Mouse (Mus musculus) embryonic facial prominence, embryonic 12.5 days (tissue): ENCODE measurements around the gene Ep300. TPM values are rescaled to one million over a fixed set of nuclear protein-coding genes. Genes with fewer than 3 reads are reported as not detected.
A peak's percentile ranks its signal among the peaks of the same experiment; 100 is the strongest.

Source experiments
- ATAC-seq: fragments of 200-750 bp; cut with Nextera tagmentation; 2 replicates; pipeline ENCODE4 v1.8.0; 2017; ENCODE audit not compliant: insufficient number of reproducible peaks, insufficient read depth, low FRiP score, low TSS enrichment
- H3K27ac ChIP-seq: fragments of 300-500 bp; sonication (generic); 2 replicates; pipeline ENCODE4 v1.5.1; 2016; ENCODE audit warnings: mild to moderate bottlenecking
- H3K27me3 ChIP-seq: fragments of 300-500 bp; sonication (generic); 2 replicates; pipeline ENCODE4 v1.6.1; 2016; ENCODE audit warnings: mild to moderate bottlenecking, moderate library complexity
- H3K36me3 ChIP-seq: fragments of 300-500 bp; sonication (generic); 2 replicates; pipeline ENCODE4 v1.6.1; 2016; ENCODE audit warnings: mild to moderate bottlenecking
- H3K4me1 ChIP-seq: fragments of 300-500 bp; sonication (generic); 2 replicates; pipeline ENCODE4 v1.6.1; 2016
- H3K4me2 ChIP-seq: fragments of 300-500 bp; sonication (generic); replicated peaks from 2 replicates; pipeline ENCODE4 v1.6.1; 2016; ENCODE audit warnings: mild to moderate bottlenecking, moderate library complexity
- H3K4me3 ChIP-seq: fragments of 300-500 bp; sonication (generic); 2 replicates; pipeline ENCODE4 v1.5.1; 2016; ENCODE audit warnings: mild to moderate bottlenecking
- H3K9ac ChIP-seq: fragments of 300-500 bp; sonication (generic); 2 replicates; pipeline ENCODE4 v1.6.1; 2016; ENCODE audit warnings: mild to moderate bottlenecking, moderate library complexity
- H3K9me3 ChIP-seq: fragments of 300-500 bp; sonication (generic); 2 replicates; pipeline ENCODE4 v1.6.1; 2016; ENCODE audit warnings: mild to moderate bottlenecking, moderate library complexity
- WGBS: fragments of 180-500 bp; shearing (Covaris S2); methylation state at CpG from one replicate; pipeline ENCODE4 v1.1.7; 2016; 5-methylcytosine and 5-hydroxymethylcytosine counted together
- polyA plus RNA-seq: library from polyadenylated mRNA; unstranded; fragments of >200 nt; fragmentation: Nextera tagmentation; extraction: Ambion mirVana; gene quantifications from 2 replicates; pipeline ENCODE4 v1.2.1, GENCODE M21; 2016

Ep300 gene
- polyA plus RNA-seq, 1 experiment from 2014 or later, result 21.0 TPM

- H3K27ac ChIP-seq, result no peak overlapping the region
- 71% methylated on average over 1 of the region's 1 CpGs for WGBS
- ATAC-seq, result no peak
Observed at GRCm38 (mm10) chr15:81605241-81605640, 20.1 kb downstream of the Ep300 start.

DNA sequence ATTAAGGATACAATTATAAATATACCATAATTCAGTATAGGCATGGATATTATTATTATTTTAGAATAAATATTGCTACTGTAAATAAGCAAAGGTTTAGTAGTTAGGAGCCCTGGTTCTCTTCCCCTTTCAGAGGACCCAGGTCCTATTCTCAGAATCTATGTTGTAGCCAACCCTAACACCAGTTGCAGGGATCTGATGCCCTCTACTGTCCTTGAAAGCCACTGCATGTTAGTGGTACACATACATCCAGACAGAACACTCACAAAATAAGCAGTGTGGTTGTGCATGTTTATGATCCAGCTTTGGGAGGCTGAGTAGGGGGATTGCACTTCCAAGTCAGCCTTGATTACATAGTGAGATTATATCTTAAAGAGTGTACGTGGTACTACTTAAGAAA, 21.5 kb downstream of the Ep300 start:
- no peaks in the 10 kb centered on the region for H3K27me3 ChIP-seq
- no peak for ATAC-seq
- H3K36me3 ChIP-seq, result peaks cover 59% of the 10 kb centered on the region
- H3K4me3 ChIP-seq, result no peak overlapping the region
- no peak overlapping the region for H3K9ac ChIP-seq
- no peak overlapping the region for H3K27ac ChIP-seq
- no peak overlapping the region for H3K4me2 ChIP-seq
- 77% methylated on average over 1 of the region's 1 CpGs for WGBS
- H3K9me3 ChIP-seq, result no peaks in the 10 kb centered on the region
- H3K4me1 ChIP-seq, result no peaks in the 10 kb centered on the region

More at GRCm38 (mm10) chr15:81605241-81605640, 20.1 kb downstream of the Ep300 start:
- Histone ChIP-seq H3K9me3 (no peaks in the 10 kb centered on the region), H3K36me3 (peaks cover 53% of the 10 kb centered on the region), H3K4me3 (no peak overlapping the region), H3K4me1 (no peaks in the 10 kb centered on the region), H3K9ac (no peak overlapping the region), H3K4me2 (no peak overlapping the region), H3K27me3 (no peaks in the 10 kb centered on the region)

- peaks cover 70% of the 10 kb centered on the region for H3K36me3 ChIP-seq
- H3K4me1 ChIP-seq, result no peaks in the 10 kb centered on the region
- H3K27ac ChIP-seq, result no peak overlapping the region
- no peaks in the 10 kb centered on the region for H3K9me3 ChIP-seq
- 90% methylated on average over 8 of the region's 8 CpGs for WGBS
- no peak for ATAC-seq
- no peaks in the 10 kb centered on the region for H3K27me3 ChIP-seq
- no peak overlapping the region for H3K9ac ChIP-seq
- H3K4me2 ChIP-seq, result no peak overlapping the region
- H3K4me3 ChIP-seq, result no peak overlapping the region
Observed at GRCm38 (mm10) chr15:81649516-81650455, 64.6 kb downstream of the Ep300 start.

GRCm38 (mm10) chr15:81650636-81651035, 65.5 kb downstream of the Ep300 start:
- Histone ChIP-seq H3K36me3 (peaks cover 62% of the 10 kb centered on the region), H3K27me3 (no peaks in the 10 kb centered on the region), H3K4me2 (no peak overlapping the region), H3K4me1 (no peaks in the 10 kb centered on the region), H3K27ac (no peak overlapping the region), H3K9ac (no peak overlapping the region), H3K9me3 (no peaks in the 10 kb centered on the region), H3K4me3 (no peak overlapping the region)
- no peak for ATAC-seq
- 89% methylated on average over 7 of the region's 7 CpGs for WGBS

DNA sequence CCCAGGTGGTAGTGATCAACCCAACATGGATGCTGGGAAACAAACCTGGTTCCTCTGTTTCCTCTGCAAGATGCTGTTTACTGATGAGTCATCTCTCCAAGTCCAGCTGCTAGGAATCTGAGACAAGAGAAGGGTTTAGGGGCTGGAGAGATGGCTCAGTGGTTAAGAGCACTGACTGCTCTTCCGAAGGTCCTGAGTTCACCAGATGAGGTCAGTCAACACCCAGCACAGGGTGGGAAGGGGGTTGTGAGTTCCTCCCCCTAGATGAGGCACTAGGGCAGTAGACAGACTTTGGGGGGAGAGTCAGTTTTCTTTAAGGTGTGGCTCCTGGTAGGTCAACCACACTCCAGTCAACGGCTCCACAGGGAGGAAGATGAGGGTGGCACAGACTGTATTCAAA, 76.5 kb downstream of the Ep300 start:
- ATAC-seq, result no peak
- Histone ChIP-seq H3K36me3 (no peaks in the 10 kb centered on the region), H3K9me3 (no peaks in the 10 kb centered on the region; the same call in 1 of the 2 replicates), H3K4me1 (peaks cover 6% of the 10 kb centered on the region; the same call in 1 of the 2 replicates), H3K27me3 (no peaks in the 10 kb centered on the region), H3K27ac (no peak overlapping the region), H3K9ac (no peak overlapping the region), H3K4me2 (no peak overlapping the region), H3K4me3 (no peak overlapping the region)
- WGBS, result 97% methylated on average over 2 of the region's 2 CpGs

- no peak for ATAC-seq
- H3K27ac ChIP-seq, result no peak overlapping the region
Observed at GRCm38 (mm10) chr15:81663281-81663680, 78.1 kb downstream of the Ep300 start.

DNA sequence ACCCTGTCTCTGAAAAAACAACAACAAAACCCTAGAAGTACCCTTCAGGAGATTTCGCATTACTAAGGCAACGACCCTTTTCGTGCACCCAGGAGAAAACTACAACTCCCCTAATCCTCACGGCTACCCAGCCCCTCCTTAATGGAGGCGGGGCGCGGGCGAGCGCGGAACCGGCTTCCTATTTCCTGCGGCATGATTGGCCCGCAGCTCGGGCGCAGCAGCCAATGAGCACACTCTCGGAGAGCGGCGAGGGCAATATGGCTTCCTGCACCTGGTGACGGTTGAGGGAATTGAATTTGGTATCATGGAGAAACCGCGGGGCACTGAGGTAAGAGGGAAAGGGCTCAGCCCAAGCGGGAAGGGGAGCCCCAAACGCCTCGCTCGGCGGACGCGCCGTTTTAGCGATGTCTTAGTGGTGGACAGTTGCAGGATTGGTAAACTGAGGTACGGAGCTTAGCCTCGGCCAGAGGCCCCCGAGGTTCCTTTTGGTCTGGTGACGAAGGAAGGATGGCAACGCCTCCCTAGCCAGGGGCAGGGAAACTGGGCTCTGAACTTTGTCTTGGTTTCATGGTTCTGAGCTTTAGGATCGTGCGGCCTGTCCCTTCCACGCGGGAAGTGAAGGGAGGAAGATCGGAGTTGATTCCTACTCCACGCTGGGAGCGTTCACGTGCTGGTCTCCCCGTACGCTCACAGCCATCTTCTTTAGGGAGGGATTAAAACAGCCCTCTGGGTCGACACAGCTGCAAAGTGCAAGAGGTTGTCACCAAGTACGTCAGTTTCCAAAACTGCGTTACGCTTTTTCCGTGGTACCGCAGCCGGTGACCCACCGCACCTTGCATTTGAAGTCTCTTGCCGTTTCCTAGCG, 78.8 kb downstream of the Ep300 start, which contains the start of gene L3mbtl2:
Gene L3mbtl2 (plus strand): TSS at position 193 of the 865 bp plus-strand sequence.
- ATAC-seq, result peak; percentile 97
- H3K9ac ChIP-seq, result peak within 1 kb of the TSS; percentile 58
- peak within 1 kb of the TSS; percentile 46; the same call in 1 of the 2 replicates for H3K27ac ChIP-seq
- peaks cover 6% of the 10 kb centered on the region; the same call in 1 of the 2 replicates for H3K4me1 ChIP-seq
- WGBS, result 1% methylated on average over 55 of the region's 55 CpGs
- H3K4me2 ChIP-seq, result peak within 1 kb of the TSS; percentile 75
- peak within 1 kb of the TSS; percentile 73 for H3K4me3 ChIP-seq
- peaks cover 20% of the 10 kb centered on the region for H3K36me3 ChIP-seq
- no peaks in the 10 kb centered on the region for H3K9me3 ChIP-seq
- H3K27me3 ChIP-seq, result no peaks in the 10 kb centered on the region

More at GRCm38 (mm10) chr15:81663281-81663680, 78.1 kb downstream of the Ep300 start:
- Histone ChIP-seq H3K9me3 (no peaks in the 10 kb centered on the region), H3K9ac (no peak overlapping the region), H3K27me3 (no peaks in the 10 kb centered on the region), H3K4me2 (peak overlapping the region; percentile 75), H3K4me3 (peak overlapping the region; percentile 73), H3K36me3 (peaks cover 13% of the 10 kb centered on the region), H3K4me1 (peaks cover 6% of the 10 kb centered on the region; the same call in 1 of the 2 replicates)
- 69% methylated on average over 10 of the region's 10 CpGs for WGBS

GRCm38 (mm10) chr15:81666957-81667356, 81.8 kb downstream of the Ep300 start:
- ATAC-seq, result no peak
- no peak overlapping the region for H3K4me2 ChIP-seq
- H3K36me3 ChIP-seq, result peaks cover 35% of the 10 kb centered on the region
- no peak overlapping the region for H3K4me3 ChIP-seq
- no peaks in the 10 kb centered on the region for H3K9me3 ChIP-seq
- H3K27ac ChIP-seq, result no peak overlapping the region
- H3K4me1 ChIP-seq, result peaks cover 6% of the 10 kb centered on the region; the same call in 1 of the 2 replicates
- no peak overlapping the region for H3K9ac ChIP-seq
- H3K27me3 ChIP-seq, result no peaks in the 10 kb centered on the region
- 90% methylated on average over 10 of the region's 10 CpGs for WGBS

DNA sequence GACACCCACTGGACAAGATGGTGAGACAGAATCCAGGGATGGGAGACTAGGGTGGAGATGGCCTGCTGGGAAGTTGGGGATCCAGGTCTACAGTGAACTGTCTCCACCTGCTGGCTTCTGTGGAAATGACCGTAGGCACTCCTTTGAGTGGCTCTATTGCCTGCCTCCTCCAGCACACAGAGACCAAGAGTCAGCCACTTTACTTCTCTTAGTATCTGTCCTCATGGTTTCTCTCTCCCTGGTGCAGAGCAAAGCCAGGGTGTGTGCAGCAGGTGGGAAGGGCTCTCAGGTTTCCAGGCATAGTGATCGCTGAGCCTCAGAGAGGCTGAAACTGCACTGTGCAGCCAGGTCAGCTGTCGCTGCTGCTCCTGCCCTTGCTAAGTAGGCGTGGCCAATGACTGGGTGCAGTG, 85.1 kb downstream of the Ep300 start:
- H3K4me3 ChIP-seq, result no peak overlapping the region
- no peak; the same call in 1 of the 2 replicates for ATAC-seq

DNA sequence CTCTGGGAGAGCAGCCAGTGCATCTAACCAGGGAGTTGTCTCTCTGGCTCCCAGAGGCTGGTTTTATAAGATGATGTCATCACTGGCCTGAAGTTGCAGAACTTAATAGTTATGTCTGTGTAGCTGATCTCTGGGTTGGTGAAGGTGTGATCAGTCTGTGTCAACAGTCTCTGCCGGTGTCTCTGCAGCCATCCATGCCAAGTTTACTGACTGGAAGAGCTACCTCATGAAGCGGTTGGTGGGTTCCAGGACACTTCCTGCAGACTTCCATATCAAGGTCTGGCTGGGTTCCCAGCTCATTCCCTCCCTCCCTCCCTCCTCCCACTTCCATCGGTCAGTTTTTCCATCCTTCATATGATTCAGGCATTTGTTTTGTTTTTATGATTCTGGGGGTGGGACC, 91.5 kb downstream of the Ep300 start:
- WGBS, result 88% methylated on average over 3 of the region's 3 CpGs

More for the DNA sequence above, 85.1 kb downstream of the Ep300 start:
- no peak overlapping the region for H3K4me2 ChIP-seq
- H3K36me3 ChIP-seq, result peaks cover 41% of the 10 kb centered on the region
- H3K27ac ChIP-seq, result no peak overlapping the region
- no peaks in the 10 kb centered on the region for H3K4me1 ChIP-seq
- 85% methylated on average over 4 of the region's 4 CpGs for WGBS
- H3K9ac ChIP-seq, result no peak overlapping the region
- H3K9me3 ChIP-seq, result no peaks in the 10 kb centered on the region
- H3K27me3 ChIP-seq, result no peaks in the 10 kb centered on the region

DNA sequence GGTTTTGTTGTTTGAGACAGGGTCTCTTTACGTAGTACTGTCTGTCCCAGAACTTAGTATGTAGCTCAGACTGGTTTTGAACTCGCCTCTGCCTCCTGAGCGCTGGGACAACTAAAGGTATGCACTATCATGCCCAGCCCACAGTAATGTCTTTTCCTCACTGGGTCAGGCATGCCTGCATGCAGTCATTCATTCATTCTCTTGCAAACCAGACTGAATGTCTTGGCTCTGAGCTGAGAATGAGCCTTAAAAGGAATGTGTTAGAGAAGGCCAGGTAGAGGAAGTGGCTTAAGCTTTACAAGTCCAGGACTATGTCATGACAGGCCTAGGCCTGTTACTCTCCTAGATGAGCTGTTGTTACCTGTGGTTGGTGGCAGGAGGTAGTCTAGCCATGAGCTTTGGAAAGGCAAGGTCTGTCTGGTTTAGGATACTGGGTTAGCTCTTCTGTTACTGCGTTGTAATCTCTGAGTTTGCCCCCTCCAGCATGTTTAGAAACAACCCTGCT, 95.2 kb downstream of the Ep300 start:
- Histone ChIP-seq H3K9ac (no peak overlapping the region), H3K27me3 (no peaks in the 10 kb centered on the region), H3K27ac (no peak overlapping the region), H3K4me2 (no peak overlapping the region), H3K36me3 (peaks cover 71% of the 10 kb centered on the region), H3K4me1 (no peaks in the 10 kb centered on the region), H3K9me3 (no peaks in the 10 kb centered on the region), H3K4me3 (no peak overlapping the region)
- ATAC-seq, result no peak
- 93% methylated on average over 4 of the region's 4 CpGs for WGBS

More for the DNA sequence above, 91.5 kb downstream of the Ep300 start:
- H3K27ac ChIP-seq, result no peak overlapping the region
- H3K27me3 ChIP-seq, result no peaks in the 10 kb centered on the region
- H3K4me2 ChIP-seq, result no peak overlapping the region
- no peak overlapping the region for H3K4me3 ChIP-seq
- no peak overlapping the region for H3K9ac ChIP-seq
- no peak for ATAC-seq
- H3K9me3 ChIP-seq, result no peaks in the 10 kb centered on the region
- peaks cover 45% of the 10 kb centered on the region for H3K36me3 ChIP-seq
- H3K4me1 ChIP-seq, result no peaks in the 10 kb centered on the region
